Mouse (Mus musculus) ES-CJ7 (cell line): ENCODE measurements around the gene Mical3.

ENCODE experiments used
- DNase-seq: peaks from one replicate; pipeline ENCODE4 v3.0.0; 2011; ENCODE audit warnings: low read depth, low spot score

Mical3 gene

GRCm38 (mm10) chr6:121016097-121016496 lies 114.7 kb downstream of the Mical3 start:
- no peak for DNase-seq

GRCm38 (mm10) chr6:121014339-121014738 lies 116.5 kb downstream of the Mical3 start:
- no peak for DNase-seq

GRCm38 (mm10) chr6:121013750-121014149 lies 117.0 kb downstream of the Mical3 start:
- peak; percentile 30 for DNase-seq

- DNase-seq, result no peak
These were observed 119.1 kb downstream of the Mical3 start for GRCm38 (mm10) chr6:121011709-121012108.

GRCm38 (mm10) chr6:121009651-121010050 lies 121.1 kb downstream of the Mical3 start:
- DNase-seq, result peak; percentile 44

- no peak for DNase-seq
These were observed 125.8 kb downstream of the Mical3 start for GRCm38 (mm10) chr6:121004959-121005358.

GRCm38 (mm10) chr6:121002952-121003351 lies 127.8 kb downstream of the Mical3 start:
- DNase-seq, result peak; percentile 32

GRCm38 (mm10) chr6:120999860-121000526 lies 130.8 kb downstream of the Mical3 start:
- DNase-seq, result no peak

GRCm38 (mm10) chr6:120999087-120999486 lies 131.7 kb downstream of the Mical3 start:
- no peak for DNase-seq

GRCm38 (mm10) chr6:120996607-120997006 lies 134.2 kb downstream of the Mical3 start:
- no peak for DNase-seq

GRCm38 (mm10) chr6:120995541-120995940 lies 135.3 kb downstream of the Mical3 start:
- no peak for DNase-seq

GRCm38 (mm10) chr6:120991857-120992256 lies 138.9 kb downstream of the Mical3 start:
- no peak for DNase-seq

- DNase-seq, result no peak
These were observed 143.2 kb downstream of the Mical3 start for GRCm38 (mm10) chr6:120987571-120988084.

- no peak for DNase-seq
These were observed 143.6 kb downstream of the Mical3 start for GRCm38 (mm10) chr6:120987164-120987563.

GRCm38 (mm10) chr6:120986172-120986571 lies 144.6 kb downstream of the Mical3 start:
- DNase-seq, result no peak

GRCm38 (mm10) chr6:120982314-120982713 lies 148.5 kb downstream of the Mical3 start:
- no peak for DNase-seq

GRCm38 (mm10) chr6:120981537-120981936 lies 149.3 kb downstream of the Mical3 start:
- peak; percentile 79 for DNase-seq

GRCm38 (mm10) chr6:120978019-120978621 lies 152.7 kb downstream of the Mical3 start:
- peak; percentile 81 for DNase-seq

GRCm38 (mm10) chr6:120976991-120977390 lies 153.8 kb downstream of the Mical3 start:
- no peak for DNase-seq

- DNase-seq, result no peak
These were observed 154.7 kb downstream of the Mical3 start for GRCm38 (mm10) chr6:120976097-120976496.

GRCm38 (mm10) chr6:120971797-120972590 lies 158.8 kb downstream of the Mical3 start:
- DNase-seq, result peak; percentile 81
